Mouse (Mus musculus): ENCODE data around the gene Sdcbp2. TPM values are rescaled to one million over a fixed set of nuclear protein-coding genes. Genes with fewer than 3 reads are reported as not detected.

The Sdcbp2 gene
- not detected for polyA plus RNA-seq (2014; fragmentation: Illumina TruSeq; extraction: RNeasy Lipid Tissue Mini Kit (QIAGEN cat#74804); ENCODE audit: low read depth, low replicate concordance)

GRCm38 (mm10) chr2:151571873-151572700 lies at the start of gene Sdcbp2:
Gene Sdcbp2, plus strand, starts transcription at chr2:151572622.

GRCm38 (mm10) chr2:151542323-151543062 lies 29.9 kb upstream of the Sdcbp2 start, which contains the start of gene Fkbp1a:
Gene Fkbp1a, plus strand, starts transcription at chr2:151542483.

DNA sequence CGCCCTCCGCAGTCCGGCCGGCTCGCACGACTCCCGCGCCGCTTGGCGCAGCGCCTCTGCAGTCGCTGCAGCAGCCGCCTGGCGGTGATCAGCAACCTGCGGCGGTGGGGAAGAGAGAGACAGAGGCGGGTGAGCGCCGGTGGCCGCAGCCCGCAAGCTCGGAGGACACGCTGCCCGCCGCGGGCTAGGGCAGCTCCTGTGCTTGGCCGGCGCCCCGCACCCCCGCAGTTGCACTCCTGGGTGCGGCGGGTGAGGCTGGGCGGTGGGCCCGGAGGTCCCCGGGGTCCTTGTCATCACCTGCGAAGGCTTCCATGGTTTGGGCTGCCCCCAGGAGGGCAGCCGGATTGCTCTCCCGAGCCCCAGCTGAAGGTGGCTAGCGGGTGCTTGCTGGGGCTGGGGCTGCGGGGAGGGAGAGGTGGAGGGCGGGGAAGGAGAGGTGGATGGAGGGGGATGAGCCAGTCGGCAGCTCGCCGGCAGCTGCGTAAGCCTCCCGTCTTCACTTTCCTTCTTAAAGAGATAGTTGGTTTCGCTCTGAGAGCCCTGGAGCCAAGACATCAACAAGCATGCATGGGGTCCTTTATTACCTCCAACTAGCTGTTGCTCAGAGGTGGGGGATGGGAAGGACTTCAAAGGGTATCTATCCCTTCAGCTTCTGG lies 59.9 kb downstream of the Sdcbp2 start, which contains the start of gene Snph:
TSS of gene Snph (minus strand) at position 435 of the 656 bp plus-strand sequence.

Other genes with a start within 250 kb of the Sdcbp2 start
- gene 4921509C19Rik, start 96.5 kb upstream of the Sdcbp2 start, polyA plus RNA-seq (2014; fragmentation: Illumina TruSeq; extraction: RNeasy Lipid Tissue Mini Kit (QIAGEN cat#74804); ENCODE audit: low read depth, low replicate concordance): not detected
- gene Nsfl1c, start 78.4 kb upstream of the Sdcbp2 start, polyA plus RNA-seq (2014; fragmentation: Illumina TruSeq; extraction: RNeasy Lipid Tissue Mini Kit (QIAGEN cat#74804); ENCODE audit: low read depth, low replicate concordance): 39.5 TPM
- gene Fkbp1a, start 30.1 kb upstream of the Sdcbp2 start, polyA plus RNA-seq (2014; fragmentation: Illumina TruSeq; extraction: RNeasy Lipid Tissue Mini Kit (QIAGEN cat#74804); ENCODE audit: low read depth, low replicate concordance): 123 TPM
- gene Snph, start 60.0 kb downstream of the Sdcbp2 start, polyA plus RNA-seq (2014; fragmentation: Illumina TruSeq; extraction: RNeasy Lipid Tissue Mini Kit (QIAGEN cat#74804); ENCODE audit: low read depth, low replicate concordance): not detected
- not detected for gene Rad21l, start 95.9 kb downstream of the Sdcbp2 start, polyA plus RNA-seq (2014; fragmentation: Illumina TruSeq; extraction: RNeasy Lipid Tissue Mini Kit (QIAGEN cat#74804); ENCODE audit: low read depth, low replicate concordance)
- gene Tmem74b, start 129.4 kb downstream of the Sdcbp2 start, polyA plus RNA-seq (2014; fragmentation: Illumina TruSeq; extraction: RNeasy Lipid Tissue Mini Kit (QIAGEN cat#74804); ENCODE audit: low read depth, low replicate concordance): not detected
- 9.2 TPM for gene Psmf1, start 171.6 kb downstream of the Sdcbp2 start, polyA plus RNA-seq (2014; fragmentation: Illumina TruSeq; extraction: RNeasy Lipid Tissue Mini Kit (QIAGEN cat#74804); ENCODE audit: low read depth, low replicate concordance)